Mouse (Mus musculus) embryo, embryonic 11.5 days (tissue): Measurements from ENCODE around the gene Olfr453.

Experiments
- DNase-seq: peaks from one replicate; pipeline ENCODE4 v3.0.0-alpha.2; 2012; ENCODE audit warnings: low read depth, low spot score

The Olfr453 gene

DNA sequence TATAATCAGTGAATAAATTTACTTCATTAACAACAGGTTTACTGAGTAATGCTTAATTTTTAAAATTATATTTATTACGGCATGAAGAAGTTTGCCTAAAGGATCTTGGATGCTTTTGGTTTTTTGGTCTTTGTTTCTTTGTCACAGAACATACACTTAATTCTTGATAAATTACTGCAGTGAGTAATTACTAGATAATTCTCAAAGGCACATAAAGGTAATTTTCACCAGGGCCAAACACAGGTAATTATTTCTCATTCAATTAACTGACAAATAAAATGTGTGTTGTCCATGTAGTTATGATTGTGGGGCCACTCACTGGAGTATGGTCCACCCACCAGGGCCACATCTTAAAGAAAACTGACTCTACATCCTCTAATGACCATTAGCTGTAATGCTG is at the start of gene Olfr453:
TSS of gene Olfr453 (plus strand) at position 301 of the 400 bp plus-strand sequence.
- no peak for DNase-seq

DNA sequence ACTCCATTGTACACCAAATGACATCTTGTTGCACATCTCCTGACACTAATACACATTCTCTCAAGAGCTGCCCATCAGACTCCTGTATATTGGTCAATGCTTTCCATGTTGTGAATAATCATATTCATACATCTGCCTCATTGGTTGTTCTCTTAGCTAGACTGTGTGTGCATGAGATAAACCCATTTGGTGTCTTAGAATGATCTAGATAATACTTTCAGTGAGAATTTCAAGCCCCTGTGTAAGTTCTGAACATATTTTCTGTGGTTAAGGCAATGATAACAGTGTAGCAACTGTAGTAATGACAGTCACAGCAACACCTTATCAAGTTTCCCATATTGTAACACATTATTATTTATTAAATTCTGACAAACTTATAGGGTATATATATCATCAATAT is 49.4 kb upstream of the Olfr453 start:
- DNase-seq: no peak

DNA sequence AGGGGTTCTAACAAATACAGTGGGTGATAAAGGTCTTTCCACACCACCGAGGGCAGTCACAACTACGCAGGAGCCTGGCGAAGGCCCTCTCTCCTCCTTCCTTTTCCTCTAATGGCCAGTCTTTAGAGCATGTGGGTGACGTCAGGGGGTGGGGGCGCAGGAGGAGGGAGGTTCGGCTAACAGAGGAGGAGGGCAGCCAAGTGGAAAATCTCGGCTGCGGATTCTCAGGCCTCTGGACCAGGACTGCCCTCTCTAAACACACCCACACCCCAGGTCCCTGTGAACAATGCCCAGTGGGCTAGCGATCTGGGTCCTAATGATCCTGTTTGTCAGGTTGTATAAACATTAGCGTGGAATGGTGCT is 47.0 kb upstream of the Olfr453 start:
- DNase-seq: peak; percentile 70

DNA sequence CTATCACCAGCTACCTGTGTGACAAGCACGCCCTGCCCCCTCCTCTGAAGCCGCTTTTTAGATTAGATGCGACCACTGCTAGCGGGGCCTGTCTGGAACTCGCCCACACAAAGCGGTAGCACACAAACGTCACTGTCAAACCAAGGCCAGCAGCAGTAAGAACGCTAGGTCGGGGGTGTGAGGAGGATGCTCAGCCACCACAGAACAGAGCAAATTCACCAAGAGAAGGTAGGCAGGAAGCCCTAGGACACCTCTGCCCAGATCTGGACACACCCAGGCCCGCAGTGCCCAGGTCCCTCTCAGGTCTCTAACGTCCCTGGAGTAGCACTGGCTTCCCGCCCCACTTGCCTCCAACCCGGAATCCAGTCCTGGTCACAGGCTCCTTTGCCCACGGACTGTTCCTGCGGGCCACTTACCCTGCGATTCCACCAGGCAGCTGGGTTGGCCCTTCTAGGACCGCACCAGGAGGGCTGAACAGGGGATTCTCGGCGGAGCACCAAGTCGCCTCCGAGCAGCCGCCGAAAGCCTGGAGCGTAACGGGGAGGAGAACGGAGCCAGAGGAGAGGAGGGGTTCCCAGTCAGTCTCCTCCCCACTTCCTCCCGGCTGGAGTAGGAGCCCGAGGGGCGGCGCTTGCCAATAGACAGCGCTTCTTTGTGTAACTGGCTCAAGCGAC is 46.5 kb upstream of the Olfr453 start:
- peak; percentile 64 for DNase-seq

DNA sequence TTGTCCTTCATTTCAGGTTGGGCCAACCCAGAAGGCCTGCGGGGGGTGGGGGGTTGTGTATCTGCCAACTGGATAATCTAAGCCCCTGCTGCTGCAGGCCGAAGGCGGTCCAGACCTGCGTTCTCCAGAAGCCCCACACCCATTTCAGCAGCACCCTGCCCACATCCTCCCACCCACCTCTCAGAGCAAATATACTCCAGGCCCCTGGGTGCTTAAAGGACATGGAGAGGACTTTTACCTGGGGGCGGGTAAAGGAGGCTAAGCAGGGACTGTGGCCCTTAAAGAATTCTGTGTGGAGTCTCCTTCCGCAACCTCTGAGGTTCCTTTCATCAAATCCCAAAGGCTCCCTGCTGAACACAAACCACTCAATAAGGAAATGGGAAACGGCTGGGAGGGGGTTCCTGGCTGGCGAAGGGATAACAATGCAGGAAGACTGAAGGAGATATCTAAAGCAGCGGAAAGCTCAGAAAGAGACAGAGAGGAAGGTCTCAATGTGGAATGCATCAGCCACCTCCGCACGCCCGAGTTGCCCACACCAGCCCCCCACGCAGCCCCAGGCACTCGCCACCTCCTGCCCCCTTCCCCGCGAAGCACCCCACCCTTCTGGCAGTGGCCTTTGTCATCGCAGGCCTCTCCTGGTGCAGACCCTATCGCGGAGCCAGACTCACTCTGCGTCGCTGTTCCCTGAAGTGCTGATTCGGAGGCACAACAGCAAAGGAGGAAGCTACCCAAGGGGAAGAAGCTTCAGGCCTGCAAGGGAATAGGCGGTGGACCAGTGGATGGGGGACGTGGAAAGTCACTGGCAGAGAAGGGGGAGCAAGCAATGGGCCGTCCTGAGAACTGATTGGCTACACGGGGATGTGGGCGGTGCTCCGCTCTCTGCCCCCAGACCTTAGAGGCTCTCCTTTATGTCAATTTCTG is 29.6 kb upstream of the Olfr453 start, which contains the start of gene Tcaf1:
TSS of gene Tcaf1 (minus strand) at position 798 of the 921 bp plus-strand sequence.
- peak; percentile 76 for DNase-seq

DNA sequence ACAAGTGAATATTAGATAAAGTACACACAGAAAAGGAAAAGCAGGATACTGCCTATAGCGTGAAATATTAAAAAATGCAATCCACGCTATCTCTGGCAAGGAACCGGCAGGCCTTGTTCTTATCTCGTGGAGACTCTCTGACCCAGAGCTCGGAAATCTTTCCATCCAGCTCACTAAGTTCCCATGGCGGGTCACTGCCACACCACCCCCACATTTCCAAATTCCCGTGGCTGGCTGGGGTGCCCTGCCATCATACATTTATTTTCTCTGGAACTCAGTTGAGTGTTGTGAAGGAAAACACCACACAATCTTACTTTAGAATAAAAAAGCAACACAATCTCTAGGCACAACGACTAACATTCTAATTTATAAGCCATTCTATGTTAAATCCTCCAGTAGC is 24.5 kb upstream of the Olfr453 start:
- DNase-seq: no peak

DNA sequence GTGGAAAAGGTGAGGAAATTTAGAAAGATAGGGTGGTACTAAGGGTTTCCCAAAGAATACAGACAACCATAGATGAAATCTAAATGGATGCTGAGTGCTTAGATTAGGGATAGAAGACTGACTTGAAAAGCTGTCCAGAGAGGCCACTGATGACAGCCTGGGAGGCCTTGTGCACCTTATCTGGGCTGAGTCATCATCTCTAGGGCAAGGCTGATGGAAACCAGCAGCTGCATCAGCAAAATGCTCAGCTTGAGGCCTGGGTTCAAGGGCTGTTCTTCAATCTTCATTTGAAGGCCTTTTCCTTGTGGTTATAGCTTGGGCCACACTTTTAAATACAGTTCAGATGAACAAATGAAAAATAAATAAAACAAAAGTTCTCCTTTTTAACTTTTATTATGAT is 21.2 kb upstream of the Olfr453 start:
- DNase-seq: no peak

DNA sequence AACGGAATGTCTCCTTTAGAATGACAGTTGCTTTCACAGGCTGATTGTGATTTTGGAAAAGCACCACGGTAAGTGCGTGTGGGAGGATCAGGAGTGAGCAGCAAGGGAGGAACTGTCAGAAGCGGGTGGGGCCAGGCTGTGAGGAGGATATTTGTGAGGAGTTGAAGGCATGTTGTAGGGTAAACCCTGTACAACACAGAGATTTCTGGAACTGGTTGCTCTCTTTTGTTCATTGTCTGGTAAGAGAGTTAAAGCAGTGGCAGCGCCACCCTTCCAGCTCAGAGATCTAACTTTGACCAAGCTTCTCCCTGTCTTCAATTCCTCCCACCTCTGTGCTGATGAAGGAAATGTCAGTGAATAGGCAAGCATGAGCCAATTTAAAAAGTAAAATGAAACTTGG is 3.1 kb downstream of the Olfr453 start:
- no peak for DNase-seq

DNA sequence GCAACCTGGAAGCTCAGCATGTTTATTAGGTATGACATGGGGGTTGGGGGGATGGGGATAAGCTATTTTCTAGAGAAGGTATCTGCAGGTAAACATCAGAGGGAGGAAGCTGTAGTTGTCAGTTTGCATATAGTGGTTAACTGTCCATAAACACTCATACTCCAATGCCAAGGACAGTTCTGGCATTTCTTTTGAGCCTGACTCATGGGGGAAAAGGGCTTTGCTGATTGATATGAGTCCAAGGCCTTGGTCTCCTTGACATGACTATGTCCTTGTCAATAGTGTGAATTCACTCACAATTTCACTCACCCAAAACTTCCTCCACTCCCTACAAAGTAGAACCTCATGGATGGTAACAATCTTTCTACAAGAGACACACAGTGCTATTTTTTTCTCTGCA is 8.7 kb downstream of the Olfr453 start:
- DNase-seq: no peak

DNA sequence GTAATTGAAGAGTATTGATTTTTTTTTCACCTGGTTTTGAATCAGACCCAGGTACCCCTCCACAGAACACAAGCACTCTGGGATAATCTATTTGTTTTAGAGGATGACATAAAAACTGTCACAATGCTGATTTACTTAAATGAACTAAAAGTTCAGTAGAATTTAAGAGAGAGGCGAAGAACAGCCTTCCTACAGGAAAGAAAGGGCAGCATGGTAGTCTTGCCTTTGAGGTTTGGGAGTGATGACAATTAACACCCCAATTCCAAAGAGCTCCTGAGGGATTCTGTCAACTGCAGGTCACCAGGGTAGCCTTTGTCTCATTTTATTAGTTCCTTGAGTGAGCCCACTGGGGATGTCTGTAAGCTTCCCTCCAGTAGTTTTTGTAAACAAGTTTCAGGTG is 16.9 kb downstream of the Olfr453 start, which contains the start of gene Olfr38:
TSS of gene Olfr38 (plus strand) at position 301 of the 400 bp plus-strand sequence.
- DNase-seq: no peak

DNA sequence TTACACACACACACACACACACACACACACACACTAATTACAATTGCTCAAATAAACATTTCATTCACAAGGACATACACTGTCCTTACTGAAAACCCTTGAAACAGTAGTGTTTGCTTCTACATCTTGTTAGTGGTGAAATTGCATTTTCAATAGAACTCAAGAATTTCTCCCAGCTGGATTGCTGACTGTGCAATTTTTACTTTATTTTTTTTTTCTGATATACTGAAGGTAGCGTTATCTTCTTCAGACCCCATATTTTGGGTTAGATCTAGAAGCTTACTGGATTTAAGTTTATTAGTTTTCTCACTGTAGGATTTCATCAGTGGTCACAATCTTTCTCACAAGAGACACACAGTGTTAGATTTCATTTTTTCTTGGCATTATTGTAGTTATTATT is 37.9 kb downstream of the Olfr453 start:
- no peak for DNase-seq

DNA sequence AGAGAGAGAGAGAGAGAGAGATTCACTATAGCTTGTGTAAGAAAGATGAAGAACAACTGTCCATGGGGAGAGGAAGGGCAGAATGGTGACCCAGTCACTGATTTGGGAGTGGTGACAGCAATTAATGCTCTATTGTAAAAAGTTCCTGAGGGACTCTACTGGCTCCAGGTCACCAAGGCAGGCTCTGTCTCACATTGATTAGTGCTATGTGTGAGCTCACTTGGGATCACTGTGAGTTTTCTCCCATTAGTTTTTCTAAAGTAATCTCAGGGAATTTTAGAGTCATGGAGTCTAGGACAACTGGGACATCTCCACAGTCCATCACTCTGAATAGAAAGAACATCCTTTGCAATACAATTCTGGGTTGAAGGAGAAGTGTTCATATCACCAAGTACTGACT is 45.6 kb downstream of the Olfr453 start, which contains the start of gene Olfr452:
TSS of gene Olfr452 (plus strand) at position 301 of the 400 bp plus-strand sequence.
- no peak for DNase-seq

DNA sequence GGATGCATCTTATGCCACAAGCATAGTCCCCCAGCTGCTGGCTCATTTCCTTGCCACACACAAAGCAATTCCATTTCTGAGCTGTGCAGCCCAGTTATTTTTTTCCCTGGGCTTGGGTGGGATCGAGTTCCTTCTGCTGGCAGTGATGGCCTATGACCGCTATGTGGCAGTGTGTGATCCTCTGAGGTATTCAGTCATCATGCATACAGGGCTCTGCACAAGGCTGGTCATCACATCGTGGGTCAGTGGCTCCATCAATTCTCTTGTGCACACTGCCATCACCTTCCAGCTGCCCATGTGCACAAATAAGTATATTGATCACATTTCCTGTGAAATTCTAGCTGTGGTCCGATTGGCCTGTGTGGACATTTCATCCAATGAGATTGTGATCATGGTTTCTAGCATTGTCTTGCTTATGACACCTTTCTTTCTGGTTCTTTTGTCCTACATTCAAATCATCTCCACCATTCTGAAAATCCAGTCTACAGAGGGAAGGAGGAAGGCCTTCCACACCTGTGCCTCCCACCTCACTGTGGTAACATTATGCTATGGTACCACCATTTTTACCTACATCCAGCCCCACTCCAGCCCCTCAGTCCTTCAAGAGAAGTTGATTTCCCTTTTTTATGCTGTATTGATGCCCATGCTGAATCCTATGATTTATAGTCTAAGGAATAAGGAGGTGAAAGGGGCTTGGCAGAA is 51.2 kb downstream of the Olfr453 start:
- DNase-seq: no peak

DNA sequence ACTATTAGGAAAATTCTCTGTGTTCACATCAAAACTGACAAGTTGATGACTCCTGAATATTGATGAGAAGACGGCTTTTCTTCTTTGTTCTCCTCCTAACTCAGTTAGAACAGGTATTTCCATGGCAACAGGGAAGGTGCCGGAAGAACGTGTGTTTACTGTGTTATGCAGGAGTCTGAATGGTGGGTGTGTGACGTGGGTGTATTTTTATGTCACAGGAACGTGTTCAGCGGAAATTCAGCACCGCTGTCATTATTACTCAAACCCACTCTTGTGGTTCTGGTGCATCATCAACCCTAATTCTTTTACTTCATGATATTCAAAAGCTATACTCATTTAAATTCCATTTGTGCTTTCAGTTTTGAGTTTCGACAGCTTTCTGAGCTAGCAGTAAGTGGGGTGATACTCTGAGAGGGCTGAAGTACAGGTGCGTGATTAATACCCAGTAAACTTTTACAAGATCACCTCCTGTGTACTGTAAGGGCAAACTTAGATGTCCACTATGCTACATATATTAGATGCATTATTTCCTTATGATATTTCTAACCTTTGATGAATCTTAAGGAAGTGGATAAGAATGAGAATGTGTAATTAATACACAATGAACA is 51.9 kb downstream of the Olfr453 start:
- no peak for DNase-seq

DNA sequence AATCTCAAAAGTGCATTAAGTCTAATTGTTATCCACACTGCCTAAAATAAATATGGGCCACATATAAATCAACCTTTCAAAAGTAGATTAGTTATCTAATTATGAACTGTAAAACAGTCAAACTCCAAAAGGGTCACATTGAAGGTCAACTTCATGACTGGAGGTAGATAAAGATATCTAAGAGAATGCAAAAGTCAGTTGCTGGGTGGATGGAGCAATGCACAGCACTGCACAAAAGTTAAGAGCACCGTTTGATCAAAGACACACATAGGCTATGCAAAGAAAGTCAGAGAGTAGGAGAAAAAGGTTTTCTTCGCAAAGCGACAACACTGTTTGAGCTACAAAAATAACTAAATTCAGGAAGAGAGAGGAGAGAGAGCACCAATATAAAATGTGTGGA is 55.8 kb downstream of the Olfr453 start:
- DNase-seq: no peak
